Mouse (Mus musculus) E14TG2a.4 (cell line): Measurements from ENCODE around the gene Ak1.

Source experiments
- H3K27me3 ChIP-seq: 2 replicates; pipeline ENCODE4 v1.6.1; 2014; ENCODE audit warnings: low read length, control low read depth; ENCODE audit not compliant: insufficient read depth
- H3K36me3 ChIP-seq: 2 replicates; pipeline ENCODE4 v1.6.1; 2014; ENCODE audit warnings: low read length, control low read depth; ENCODE audit not compliant: insufficient read depth
- H3K4me1 ChIP-seq: replicated peaks from 2 replicates; pipeline ENCODE4 v1.6.1; 2014; ENCODE audit warnings: low read depth, low read length, control low read depth
- H3K4me3 ChIP-seq: replicated peaks from 2 replicates; pipeline ENCODE4 v1.5.1; 2014; ENCODE audit warnings: mild to moderate bottlenecking, low read length
- H3K9me3 ChIP-seq: 2 replicates; pipeline ENCODE4 v1.6.1; 2014; ENCODE audit warnings: low read length, control low read depth
- CTCF ChIP-seq: conservative IDR thresholded peaks from 2 replicates; pipeline ENCODE4 v1.5.1; 2014; ENCODE audit warnings: low read length
- NANOG ChIP-seq: IDR thresholded peaks from 2 replicates; pipeline ENCODE4 v1.6.1; 2014; ENCODE audit warnings: borderline replicate concordance, low read length, mixed read lengths
- POU5F1 ChIP-seq: IDR thresholded peaks from 2 replicates; pipeline ENCODE4 v1.6.1; 2014; ENCODE audit warnings: low read length, borderline replicate concordance

Ak1 gene

GRCm38 (mm10) chr2:32677683-32678082 lies 56.1 kb downstream of the Ak1 start:
- H3K4me3 ChIP-seq = no peak overlapping the region
- TF ChIP-seq NANOG = no peak
- TF ChIP-seq CTCF = no peak
- TF ChIP-seq POU5F1 = no peak
- peaks cover 94% of the 10 kb centered on the region for H3K36me3 ChIP-seq
- no peaks in the 10 kb centered on the region for H3K9me3 ChIP-seq
- H3K4me1 ChIP-seq = peaks cover 47% of the 10 kb centered on the region
- H3K27me3 ChIP-seq = no peaks in the 10 kb centered on the region

DNA sequence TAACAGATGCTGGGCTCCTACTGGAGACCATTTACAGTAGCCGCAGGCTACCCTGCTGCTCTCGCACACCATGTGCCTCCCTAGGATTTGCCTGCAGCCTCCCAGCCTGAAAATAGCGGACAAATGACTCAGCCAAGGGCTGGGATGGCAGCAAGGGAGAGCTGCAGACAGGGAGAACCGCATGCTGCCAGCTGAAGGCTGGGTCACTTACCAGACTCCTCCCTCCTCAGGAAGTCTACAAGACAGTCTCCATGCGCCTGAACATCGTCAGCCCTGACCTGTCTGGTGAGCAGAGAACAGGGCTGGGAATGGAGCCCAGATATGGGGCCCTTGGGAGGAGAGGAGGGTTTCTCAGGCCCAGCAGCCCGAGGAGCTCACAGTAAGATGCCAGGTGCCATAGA lies 58.5 kb downstream of the Ak1 start:
- peaks cover 52% of the 10 kb centered on the region for H3K4me1 ChIP-seq
- H3K9me3 ChIP-seq = no peaks in the 10 kb centered on the region
- H3K27me3 ChIP-seq = no peaks in the 10 kb centered on the region
- no peak overlapping the region for H3K4me3 ChIP-seq
- H3K36me3 ChIP-seq = peaks cover 94% of the 10 kb centered on the region
- TF ChIP-seq NANOG (no peak), POU5F1 (no peak), CTCF (no peak)

GRCm38 (mm10) chr2:32680961-32681650 lies 59.5 kb downstream of the Ak1 start:
- peaks cover 95% of the 10 kb centered on the region for H3K36me3 ChIP-seq
- TF ChIP-seq CTCF (no peak), NANOG (no peak), POU5F1 (no peak)

GRCm38 (mm10) chr2:32681754-32682153 lies 60.2 kb downstream of the Ak1 start:
- peaks cover 69% of the 10 kb centered on the region for H3K4me1 ChIP-seq
- peaks cover 100% of the 10 kb centered on the region for H3K36me3 ChIP-seq
- H3K4me3 ChIP-seq = peak overlapping the region; percentile 52
- no peaks in the 10 kb centered on the region for H3K9me3 ChIP-seq
- no peaks in the 10 kb centered on the region for H3K27me3 ChIP-seq
- TF ChIP-seq POU5F1 (no peak), CTCF (no peak)

More at GRCm38 (mm10) chr2:32680961-32681650, 59.5 kb downstream of the Ak1 start:
- peak overlapping the region; percentile 52 for H3K4me3 ChIP-seq
- H3K9me3 ChIP-seq = no peaks in the 10 kb centered on the region
- peaks cover 63% of the 10 kb centered on the region for H3K4me1 ChIP-seq
- H3K27me3 ChIP-seq = no peaks in the 10 kb centered on the region

- no peaks in the 10 kb centered on the region for H3K9me3 ChIP-seq
- no peaks in the 10 kb centered on the region for H3K27me3 ChIP-seq
- peaks cover 81% of the 10 kb centered on the region for H3K4me1 ChIP-seq
- H3K4me3 ChIP-seq = no peak overlapping the region
- TF ChIP-seq NANOG (no peak), POU5F1 (no peak), CTCF (no peak)
- H3K36me3 ChIP-seq = peaks cover 100% of the 10 kb centered on the region
Observed at GRCm38 (mm10) chr2:32682721-32683417, 61.3 kb downstream of the Ak1 start.

DNA sequence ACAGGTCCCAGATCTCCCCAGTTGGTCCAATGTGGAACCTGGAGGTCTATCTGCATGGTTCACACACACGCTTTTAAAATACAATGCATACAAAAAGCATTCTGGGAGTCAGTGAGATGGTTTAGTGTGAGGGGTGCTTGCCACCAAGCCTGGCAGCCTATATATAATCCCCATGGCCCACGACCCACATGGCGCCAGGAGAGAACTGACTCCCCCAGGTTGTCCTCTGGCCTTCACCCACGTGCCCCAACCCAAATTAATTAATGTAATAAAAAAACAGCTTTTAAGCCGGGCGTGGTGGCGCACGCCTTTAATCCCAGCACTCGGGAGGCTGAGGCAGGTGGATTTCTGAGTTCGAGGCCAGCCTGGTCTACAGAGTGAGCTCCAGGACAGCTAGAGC lies 62.1 kb downstream of the Ak1 start:
- H3K9me3 ChIP-seq = no peaks in the 10 kb centered on the region
- H3K27me3 ChIP-seq = no peaks in the 10 kb centered on the region
- H3K4me1 ChIP-seq = peaks cover 89% of the 10 kb centered on the region
- no peak overlapping the region for H3K4me3 ChIP-seq
- H3K36me3 ChIP-seq = peaks cover 100% of the 10 kb centered on the region
- TF ChIP-seq POU5F1 (no peak), CTCF (no peak), NANOG (no peak)
